Mouse (Mus musculus): ENCODE measurements at regions not wholly inside any gene's neighbourhood (a gene's known extent, or its start where the extent isn't known, plus 50 kb on each side); places are given as distances from the start of the nearest gene placed in this dataset.
"Not testable (repeated sequence)": the region's sequence is repeated elsewhere in the genome, so short reads cannot be mapped to it uniquely, and the experiment has no call there.

- ATAC-seq (replicated peaks in 1 of 2; ENCODE audit: insufficient read depth in 1 of 2, low FRiP score in 2 of 2, low TSS enrichment in 1 of 2, low read depth in 1 of 2, poor library complexity in 2 of 2, severe bottlenecking in 2 of 2): no peak
Observed at GRCm38 (mm10) chr3:18471846-18472245, 523.6 kb downstream of the Cypt12 start.

- ATAC-seq (replicated peaks in 1 of 2; ENCODE audit: insufficient read depth in 1 of 2, low FRiP score in 2 of 2, low TSS enrichment in 1 of 2, low read depth in 1 of 2, poor library complexity in 2 of 2, severe bottlenecking in 2 of 2): no peak
Observed at GRCm38 (mm10) chr3:18479557-18479956, 531.3 kb downstream of the Cypt12 start.

- ATAC-seq (replicated peaks in 1 of 2; ENCODE audit: insufficient read depth in 1 of 2, low FRiP score in 2 of 2, low TSS enrichment in 1 of 2, low read depth in 1 of 2, poor library complexity in 2 of 2, severe bottlenecking in 2 of 2): no peak
Observed at GRCm38 (mm10) chr3:18482006-18482405, 533.8 kb downstream of the Cypt12 start.

DNA sequence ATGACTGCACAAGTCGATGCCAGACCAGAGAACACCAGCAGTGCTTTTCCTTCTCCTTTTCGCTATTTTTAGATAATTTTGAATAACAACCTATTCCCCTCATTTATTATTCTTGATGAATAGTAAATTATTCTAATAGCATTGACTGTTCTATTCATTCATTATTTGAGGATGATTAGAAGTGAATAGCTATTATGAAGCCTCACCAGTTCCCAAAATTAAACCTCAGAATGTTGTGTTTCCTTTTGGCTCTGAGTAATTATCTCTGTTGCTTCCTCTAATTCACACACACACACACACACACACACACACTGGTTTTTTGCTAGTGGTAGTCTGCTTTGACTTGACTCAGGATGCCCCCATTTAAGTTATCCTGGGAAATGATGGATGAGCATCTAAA lies 540.7 kb downstream of the Cypt12 start:
- ATAC-seq (replicated peaks in 1 of 2; ENCODE audit: insufficient read depth in 1 of 2, low FRiP score in 2 of 2, low TSS enrichment in 1 of 2, low read depth in 1 of 2, poor library complexity in 2 of 2, severe bottlenecking in 2 of 2): no peak

DNA sequence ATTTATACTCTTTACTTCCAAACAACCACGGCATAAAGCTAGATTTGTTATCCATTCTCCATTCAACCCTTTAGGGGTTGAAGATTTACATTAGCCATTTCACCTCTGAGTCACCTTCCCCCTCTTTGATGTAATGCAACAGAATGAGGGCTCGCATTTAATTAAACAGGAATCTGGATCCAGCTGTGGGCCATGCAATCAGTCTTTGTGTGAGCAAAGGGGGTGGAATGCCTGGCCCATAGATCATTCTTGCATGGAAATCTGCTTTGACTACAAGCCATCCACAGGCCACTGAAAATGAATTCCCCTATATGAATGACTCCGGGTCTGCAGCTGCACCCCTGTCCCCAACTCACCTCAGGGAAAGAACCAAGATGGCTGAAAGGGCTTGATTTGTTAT lies 574.4 kb downstream of the Cypt12 start:
- no peak for ATAC-seq (replicated peaks in 1 of 2; ENCODE audit: insufficient read depth in 1 of 2, low FRiP score in 2 of 2, low TSS enrichment in 1 of 2, low read depth in 1 of 2, poor library complexity in 2 of 2, severe bottlenecking in 2 of 2)

- no peak for ATAC-seq (replicated peaks in 1 of 2; ENCODE audit: insufficient read depth in 1 of 2, low FRiP score in 2 of 2, low TSS enrichment in 1 of 2, low read depth in 1 of 2, poor library complexity in 2 of 2, severe bottlenecking in 2 of 2)
Observed at GRCm38 (mm10) chr3:18524011-18524410, 575.8 kb downstream of the Cypt12 start.

DNA sequence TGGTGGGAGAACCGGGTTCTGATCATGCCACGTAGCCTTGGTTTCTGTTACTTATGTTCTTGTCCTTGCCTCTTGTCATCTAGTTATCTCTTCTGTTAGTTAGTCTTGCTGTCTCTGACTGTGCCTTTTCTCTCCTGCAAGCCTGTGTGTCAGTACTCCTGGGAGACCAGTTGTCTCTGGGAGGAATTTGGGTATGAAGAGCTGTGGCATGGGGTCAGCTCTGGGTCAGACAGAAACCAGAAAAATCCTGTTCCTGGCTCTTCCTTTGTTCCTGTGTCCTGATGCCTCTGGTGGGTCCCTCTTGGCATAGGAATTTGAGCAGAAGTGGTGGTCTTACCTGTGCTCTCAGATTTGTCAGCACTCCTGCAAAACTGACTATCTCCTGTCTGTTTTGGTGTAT lies 609.0 kb downstream of the Cypt12 start:
- no peak for ATAC-seq (replicated peaks in 1 of 2; ENCODE audit: insufficient read depth in 1 of 2, low FRiP score in 2 of 2, low TSS enrichment in 1 of 2, low read depth in 1 of 2, poor library complexity in 2 of 2, severe bottlenecking in 2 of 2)

GRCm38 (mm10) chr3:18560282-18560785 lies 612.1 kb downstream of the Cypt12 start:
- ATAC-seq (replicated peaks in 1 of 2; ENCODE audit: insufficient read depth in 1 of 2, low FRiP score in 2 of 2, low TSS enrichment in 1 of 2, low read depth in 1 of 2, poor library complexity in 2 of 2, severe bottlenecking in 2 of 2): no peak

DNA sequence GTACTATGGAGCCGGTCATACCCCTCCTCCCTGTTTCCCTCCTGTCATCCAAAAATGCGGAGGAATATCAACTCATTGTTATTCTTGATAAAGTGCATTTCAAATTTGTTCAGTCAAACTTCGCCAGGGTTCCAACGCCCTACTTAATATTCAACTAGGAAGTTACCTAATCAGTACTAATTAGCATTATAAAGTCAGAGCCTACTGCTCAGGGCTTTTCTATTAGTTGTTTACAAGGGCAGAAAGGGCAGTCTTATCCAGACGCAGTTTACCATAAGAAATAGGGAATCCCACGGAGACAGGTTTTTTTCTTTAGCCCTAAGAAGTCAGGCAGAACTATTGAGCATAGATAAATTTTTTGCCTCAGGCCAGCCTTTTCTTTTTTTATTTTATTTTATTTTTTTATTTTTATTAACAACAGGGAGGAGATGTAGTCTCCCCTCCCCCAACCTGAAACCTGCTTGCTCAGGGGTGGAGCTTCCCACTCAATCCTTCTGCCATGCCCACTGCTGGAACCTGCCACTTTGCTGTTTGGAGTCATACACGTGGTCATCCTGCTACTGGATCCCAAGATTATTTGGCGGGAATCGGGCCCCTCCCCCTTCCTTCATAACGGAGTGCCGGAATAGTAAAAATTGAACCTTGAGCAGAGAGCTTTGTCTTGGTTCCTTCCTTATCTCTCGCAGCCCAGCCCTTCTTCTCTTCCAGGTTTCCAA lies 632.9 kb downstream of the Cypt12 start:
- ATAC-seq (replicated peaks in 1 of 2; ENCODE audit: insufficient read depth in 1 of 2, low FRiP score in 2 of 2, low TSS enrichment in 1 of 2, low read depth in 1 of 2, poor library complexity in 2 of 2, severe bottlenecking in 2 of 2): not testable (repeated sequence)

- no peak for ATAC-seq (replicated peaks in 1 of 2; ENCODE audit: insufficient read depth in 1 of 2, low FRiP score in 2 of 2, low TSS enrichment in 1 of 2, low read depth in 1 of 2, poor library complexity in 2 of 2, severe bottlenecking in 2 of 2)
Observed at GRCm38 (mm10) chr3:18620608-18621007, 672.4 kb downstream of the Cypt12 start.

- peak; percentile 96 to 98 for ATAC-seq (replicated peaks in 1 of 2; ENCODE audit: insufficient read depth in 1 of 2, low FRiP score in 2 of 2, low TSS enrichment in 1 of 2, low read depth in 1 of 2, poor library complexity in 2 of 2, severe bottlenecking in 2 of 2)
Observed at GRCm38 (mm10) chr3:18623831-18624304, 675.7 kb downstream of the Cypt12 start.

- ATAC-seq (replicated peaks in 1 of 2; ENCODE audit: insufficient read depth in 1 of 2, low FRiP score in 2 of 2, low TSS enrichment in 1 of 2, low read depth in 1 of 2, poor library complexity in 2 of 2, severe bottlenecking in 2 of 2): no peak; a peak in 1 of 4 replicates
Observed at GRCm38 (mm10) chr3:18624381-18625145, 676.4 kb downstream of the Cypt12 start.

DNA sequence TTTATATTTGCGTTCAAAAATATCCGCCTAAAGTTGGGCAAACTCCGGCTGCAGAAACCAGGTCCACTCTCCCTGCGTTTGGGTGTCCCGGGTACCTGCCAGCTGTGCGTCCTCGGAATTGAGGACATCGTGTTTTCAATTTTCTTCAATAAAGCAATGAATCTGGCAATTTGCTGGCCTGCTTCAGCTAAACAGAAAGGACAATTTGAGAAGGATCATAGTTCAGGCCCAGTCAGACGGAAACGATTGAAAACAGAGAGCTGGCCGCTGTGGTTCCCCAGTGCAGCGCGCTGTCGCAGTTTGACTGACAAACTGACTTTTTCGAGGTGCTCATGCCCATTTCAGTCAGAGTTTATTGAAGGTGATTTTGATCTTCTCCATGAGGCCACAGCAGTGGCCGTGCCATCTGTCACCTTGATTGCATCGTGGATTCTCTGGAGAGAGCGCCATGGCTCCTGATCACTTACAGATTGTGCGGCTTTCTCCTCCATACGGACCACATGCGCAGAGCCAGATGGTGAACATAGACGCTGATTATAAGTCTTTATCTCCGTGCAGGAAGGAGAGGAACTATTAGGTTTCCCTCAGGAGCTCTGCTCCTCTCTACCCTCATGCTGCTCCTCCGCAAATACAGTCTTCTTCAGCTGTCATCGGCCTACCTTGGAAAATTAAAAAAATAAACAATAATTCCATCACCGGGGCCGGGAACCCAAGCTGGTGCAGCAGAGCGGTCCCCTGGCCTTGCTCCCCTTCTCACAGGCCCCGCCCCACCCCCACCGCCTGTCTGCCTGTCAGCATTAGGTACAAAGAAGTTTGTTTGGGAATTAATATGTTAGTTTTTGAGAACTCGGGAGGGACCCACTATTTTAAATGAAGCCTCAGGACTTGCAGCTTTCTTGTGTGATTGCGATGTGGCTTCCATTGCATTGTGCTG lies 677.5 kb downstream of the Cypt12 start:
- no peak for ATAC-seq (replicated peaks in 1 of 2; ENCODE audit: insufficient read depth in 1 of 2, low FRiP score in 2 of 2, low TSS enrichment in 1 of 2, low read depth in 1 of 2, poor library complexity in 2 of 2, severe bottlenecking in 2 of 2)

- no peak for ATAC-seq (replicated peaks in 1 of 2; ENCODE audit: insufficient read depth in 1 of 2, low FRiP score in 2 of 2, low TSS enrichment in 1 of 2, low read depth in 1 of 2, poor library complexity in 2 of 2, severe bottlenecking in 2 of 2)
Observed at GRCm38 (mm10) chr3:18626375-18626774, 678.2 kb downstream of the Cypt12 start.

DNA sequence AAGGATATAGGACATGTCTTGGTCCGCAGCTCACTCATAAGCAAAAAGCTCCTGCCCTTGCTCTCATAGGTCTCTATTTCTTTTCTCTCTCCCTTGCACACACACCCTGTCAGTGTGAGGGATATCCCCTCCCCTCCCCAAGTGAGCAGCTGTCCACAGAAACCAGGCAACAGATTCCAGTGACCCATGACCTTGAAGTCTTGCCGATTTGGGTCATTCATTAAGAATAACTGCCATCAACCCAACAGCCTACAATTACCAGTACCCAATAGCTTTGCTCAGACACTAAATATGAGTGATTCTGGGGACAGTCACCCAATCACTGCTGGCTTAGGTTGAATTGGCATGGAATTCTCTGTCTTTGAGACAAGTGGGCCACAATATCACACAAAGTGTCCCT lies 678.6 kb downstream of the Cypt12 start:
- ATAC-seq (replicated peaks in 1 of 2; ENCODE audit: insufficient read depth in 1 of 2, low FRiP score in 2 of 2, low TSS enrichment in 1 of 2, low read depth in 1 of 2, poor library complexity in 2 of 2, severe bottlenecking in 2 of 2): no peak

- ATAC-seq (replicated peaks in 1 of 2; ENCODE audit: insufficient read depth in 1 of 2, low FRiP score in 2 of 2, low TSS enrichment in 1 of 2, low read depth in 1 of 2, poor library complexity in 2 of 2, severe bottlenecking in 2 of 2): no peak
Observed at GRCm38 (mm10) chr3:18629233-18629632, 681.0 kb downstream of the Cypt12 start.

- no peak for ATAC-seq (replicated peaks in 1 of 2; ENCODE audit: insufficient read depth in 1 of 2, low FRiP score in 2 of 2, low TSS enrichment in 1 of 2, low read depth in 1 of 2, poor library complexity in 2 of 2, severe bottlenecking in 2 of 2)
Observed at GRCm38 (mm10) chr3:18631601-18632000, 683.4 kb downstream of the Cypt12 start.
